8 mouse cellular contexts compared by ENCODE assay signal in the genomic region with DNA sequence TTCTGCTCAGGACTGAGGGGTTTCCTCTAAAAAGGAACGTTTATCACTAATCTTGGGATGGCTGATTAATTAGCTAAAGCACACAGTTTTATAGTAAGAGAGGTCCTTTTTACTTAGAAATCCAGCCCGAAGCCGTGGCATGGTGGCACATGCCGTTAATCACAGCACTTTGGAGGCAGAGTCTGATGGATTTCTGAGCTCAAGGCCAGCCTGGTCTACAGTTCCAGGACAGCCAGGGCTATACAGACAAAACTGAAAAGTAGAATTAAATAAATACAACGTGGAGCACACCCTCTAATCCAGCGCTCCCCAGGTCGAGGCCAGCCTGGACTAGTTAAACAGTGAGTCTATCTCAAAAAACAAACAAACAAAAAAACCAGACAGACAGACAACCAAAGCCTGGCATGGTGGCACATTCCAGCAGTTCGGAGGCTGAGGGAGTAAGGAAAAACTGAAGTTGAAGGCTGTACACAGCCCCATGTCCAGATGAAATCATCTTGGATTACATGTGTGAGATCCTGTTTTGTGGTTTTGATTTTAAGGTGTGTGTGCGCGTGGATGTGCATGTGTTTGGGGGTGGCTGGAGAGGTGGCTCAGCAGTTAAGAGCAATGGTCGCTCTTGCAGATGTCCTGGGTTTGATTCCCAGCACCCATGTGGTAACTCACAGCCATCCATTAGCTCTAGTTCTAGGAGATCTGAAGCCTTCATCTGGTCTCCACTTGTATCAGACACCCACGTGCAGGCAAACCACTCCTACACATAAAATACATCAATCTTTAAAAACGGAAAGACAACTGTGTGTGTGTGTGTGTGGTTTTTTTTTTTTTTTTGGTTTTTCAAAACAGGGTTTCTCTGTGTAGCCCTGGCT. TPM values are rescaled to one million over a fixed set of nuclear protein-coding genes. Genes with fewer than 3 reads are reported as not detected.
A peak's percentile ranks its signal among the peaks of the same experiment; 100 is the strongest.
DNase-seq lines count a peak whose midpoint lies in the region; ATAC-seq and TF ChIP-seq lines count a peak whose summit lies in the region.

No protein-coding gene starts in this region.

- no peak for DNase-seq in kidney, adult 2 months
- DNase-seq in kidney, adult 18-20 months: no peak
- DNase-seq in T-cell, adult 2 months (ENCODE audit: low spot score): peak; percentile 49
- no peak for DNase-seq in hindbrain, embryonic 14.5 days (ENCODE audit: low spot score)
- DNase-seq in left cerebral cortex, postnatal 36 days (ENCODE audit: low spot score in 2 of 2): no peak
- no peak for DNase-seq in adrenal gland, adult 8-10 months
- no peak for DNase-seq in layer of hippocampus, adult 9-11 months

- no peak for ATAC-seq in hindbrain, embryonic 14.5 days (ENCODE audit: low FRiP score)
- ATAC-seq in midbrain, embryonic 16.5 days: 0 out of 2 replicates have a peak, but pooled peaks have one; percentile 9

- peak overlapping the region; percentile 54 for H3K4me2 ChIP-seq in hindbrain, embryonic 14.5 days (replicated peaks)
- H3K4me2 ChIP-seq in midbrain, embryonic 16.5 days (ENCODE audit: low read length): peak overlapping the region; percentile 67

- TF ChIP-seq CTCF in kidney, adult 2 months (conservative IDR thresholded peaks at IDR 0.05; ENCODE audit: insufficient read depth, insufficient read length, low read depth, low read length): no peak

- no peaks in the 10 kb centered on the region for H3K36me3 ChIP-seq in kidney, adult 2 months (ENCODE audit: control insufficient read depth, insufficient read depth, low read length)
- no peaks in the 10 kb centered on the region for H3K36me3 ChIP-seq in hindbrain, embryonic 14.5 days (replicated peaks; ENCODE audit: control insufficient read depth, insufficient read depth)
- H3K36me3 ChIP-seq in midbrain, embryonic 16.5 days (ENCODE audit: control insufficient read depth, insufficient read depth, low read length): no peaks in the 10 kb centered on the region

- H3K27ac ChIP-seq in kidney, adult 2 months (ENCODE audit: insufficient read depth, low read depth, low read length): peak overlapping the region; percentile 57
- peak overlapping the region; percentile 89 for H3K27ac ChIP-seq in hindbrain, embryonic 14.5 days
- peak overlapping the region; percentile 91 for H3K27ac ChIP-seq in midbrain, embryonic 16.5 days (ENCODE audit: low read length)

- peak overlapping the region; percentile 32 for H3K9ac ChIP-seq in hindbrain, embryonic 14.5 days
- peak overlapping the region; percentile 66 for H3K9ac ChIP-seq in midbrain, embryonic 16.5 days (ENCODE audit: low read depth, low read length)

- H3K4me3 ChIP-seq in kidney, adult 2 months (ENCODE audit: insufficient read depth, low read depth, low read length): peak overlapping the region; percentile 57
- H3K4me3 ChIP-seq in hindbrain, embryonic 14.5 days (replicated peaks; ENCODE audit: low read length): peak overlapping the region; percentile 32
- H3K4me3 ChIP-seq in midbrain, embryonic 16.5 days (ENCODE audit: low read depth, low read length): peak overlapping the region; percentile 39

- peaks cover 14% of the 10 kb centered on the region; the same call in 1 of the 2 replicates for H3K4me1 ChIP-seq in kidney, adult 2 months (ENCODE audit: control insufficient read depth, insufficient read depth, low read length)
- peaks cover 31% of the 10 kb centered on the region for H3K4me1 ChIP-seq in hindbrain, embryonic 14.5 days (replicated peaks; ENCODE audit: control insufficient read depth, insufficient read depth, low read length)
- peaks cover 20% of the 10 kb centered on the region for H3K4me1 ChIP-seq in midbrain, embryonic 16.5 days (ENCODE audit: control insufficient read depth, insufficient read depth, low read length)

- no peaks in the 10 kb centered on the region for H3K27me3 ChIP-seq in kidney, adult 2 months (replicated peaks; ENCODE audit: control insufficient read depth, insufficient read depth, low read length)
- no peaks in the 10 kb centered on the region for H3K27me3 ChIP-seq in hindbrain, embryonic 14.5 days (ENCODE audit: control insufficient read depth, insufficient read depth, low read length)
- no peaks in the 10 kb centered on the region for H3K27me3 ChIP-seq in midbrain, embryonic 16.5 days (ENCODE audit: control insufficient read depth, insufficient read depth, low read depth, low read length)

- no peaks in the 10 kb centered on the region for H3K9me3 ChIP-seq in hindbrain, embryonic 14.5 days (ENCODE audit: control insufficient read depth, low read length)
- no peaks in the 10 kb centered on the region for H3K9me3 ChIP-seq in midbrain, embryonic 16.5 days (replicated peaks; ENCODE audit: control insufficient read depth, low read length, poor library complexity, severe bottlenecking)

- intact Hi-C loops in left cerebral cortex, postnatal 36 days (cut with DNase I): no loop called here

- no peak for TF ChIP-seq POLR2A in kidney, adult 2 months (IDR thresholded peaks at IDR 0.05; ENCODE audit: low read depth, low read length)

- 51% methylated on average over 13 of the region's 13 CpGs for WGBS in kidney, adult 2 months
- WGBS in hindbrain, embryonic 14.5 days: 49% methylated on average over 13 of the region's 13 CpGs
- WGBS in midbrain, embryonic 16.5 days: 50% methylated on average over 13 of the region's 13 CpGs

RNA-seq across cellular contexts. Expression of a gene that starts 0.9 kb away (rescaled TPM):
- polyA plus RNA-seq in kidney, adult 2 months (2012; rRNA removed): 55.2 and 73.2 TPM in 2 replicates
- polyA plus RNA-seq in hindbrain, embryonic 14.5 days (2014; fragmentation: Nextera tagmentation; extraction: Ambion mirVana): 44.3 and 47.3 TPM in 2 replicates
- polyA plus RNA-seq in midbrain, embryonic 16.5 days (2015; fragmentation: Nextera tagmentation; extraction: Ambion mirVana): 51.0 and 59.7 TPM in 2 replicates
- 10 to 100 TPM; 47.1 to 57.3 TPM for total RNA-seq in left cerebral cortex, postnatal 36 days (2021)
- total RNA-seq in adrenal gland, adult 8-10 months (2022): 100 to 1,000 TPM in 3 of 4 experiments, 10 to 100 TPM in 1; 88.2 to 134 (median 124) TPM

RNA-seq across cellular contexts. Expression of a gene that starts 21.5 kb away (rescaled TPM):
- polyA plus RNA-seq in kidney, adult 2 months (2012; rRNA removed): 0.61 and 0.63 TPM in 2 replicates
- polyA plus RNA-seq in hindbrain, embryonic 14.5 days (2014; fragmentation: Nextera tagmentation; extraction: Ambion mirVana): 30.8 and 31.0 TPM in 2 replicates
- polyA plus RNA-seq in midbrain, embryonic 16.5 days (2015; fragmentation: Nextera tagmentation; extraction: Ambion mirVana): 28.6 and 33.0 TPM in 2 replicates
- 1 to 10 TPM; 2.6 to 2.9 TPM for total RNA-seq in left cerebral cortex, postnatal 36 days (2021)
- 1 to 10 TPM; 2.8 to 4.3 (median 3.9) TPM for total RNA-seq in adrenal gland, adult 8-10 months (2022)

RNA-seq across cellular contexts. Expression of a gene that starts 37.4 kb away (rescaled TPM):
- polyA plus RNA-seq in kidney, adult 2 months (2012; rRNA removed): 50.1 and 50.9 TPM in 2 replicates
- polyA plus RNA-seq in hindbrain, embryonic 14.5 days (2014; fragmentation: Nextera tagmentation; extraction: Ambion mirVana): 0.20 TPM in 1 of 2 replicates, not detected in the other
- 0.69 TPM in 1 of 2 replicates, not detected in the other for polyA plus RNA-seq in midbrain, embryonic 16.5 days (2015; fragmentation: Nextera tagmentation; extraction: Ambion mirVana)
- not detected for total RNA-seq in left cerebral cortex, postnatal 36 days (2021)
- not detected for total RNA-seq in adrenal gland, adult 8-10 months (2022)

RNA-seq across cellular contexts. Expression of a gene that starts 42.2 kb away (rescaled TPM):
- polyA plus RNA-seq in kidney, adult 2 months (2012; rRNA removed): 247 and 277 TPM in 2 replicates
- 102 and 107 TPM in 2 replicates for polyA plus RNA-seq in hindbrain, embryonic 14.5 days (2014; fragmentation: Nextera tagmentation; extraction: Ambion mirVana)
- 181 and 193 TPM in 2 replicates for polyA plus RNA-seq in midbrain, embryonic 16.5 days (2015; fragmentation: Nextera tagmentation; extraction: Ambion mirVana)
- 100 to 1,000 TPM; 103 to 106 TPM for total RNA-seq in left cerebral cortex, postnatal 36 days (2021)
- total RNA-seq in adrenal gland, adult 8-10 months (2022): 100 to 1,000 TPM; 138 to 164 (median 144) TPM

RNA-seq across cellular contexts. Expression of a gene that starts 42.9 kb away (rescaled TPM):
- 59.9 and 63.5 TPM in 2 replicates for polyA plus RNA-seq in kidney, adult 2 months (2012; rRNA removed)
- polyA plus RNA-seq in hindbrain, embryonic 14.5 days (2014; fragmentation: Nextera tagmentation; extraction: Ambion mirVana): 42.9 and 53.6 TPM in 2 replicates
- 39.8 and 41.3 TPM in 2 replicates for polyA plus RNA-seq in midbrain, embryonic 16.5 days (2015; fragmentation: Nextera tagmentation; extraction: Ambion mirVana)
- 100 to 1,000 TPM; 129 to 137 TPM for total RNA-seq in left cerebral cortex, postnatal 36 days (2021)
- 10 to 100 TPM; 64.1 to 81.3 (median 66.7) TPM for total RNA-seq in adrenal gland, adult 8-10 months (2022)

Comparison
In these comparisons a context has a peak if more than half of its experiments do, and no peak if none do; other contexts are left out.
1. RNA of a gene that starts 21.5 kb away (polyA plus RNA-seq): 30.8 to 31.0 TPM in hindbrain, embryonic 14.5 days and 28.6 to 33.0 TPM in midbrain, embryonic 16.5 days; 0.61 to 0.63 TPM in kidney, adult 2 months; every median in the first group is over 10 times any median in the second.
2. RNA of a gene that starts 37.4 kb away (polyA plus RNA-seq): 50.1 to 50.9 TPM in kidney, adult 2 months; 0.69 TPM in midbrain, embryonic 16.5 days and 0.20 TPM in hindbrain, embryonic 14.5 days; every median in the first group is over 10 times any median in the second.
3. Peak in every context shown above with its lines, with median percentiles within 50 percentile points of each other: H3K27ac ChIP-seq and H3K4me3 ChIP-seq.